Mouse (Mus musculus) right cerebral cortex, postnatal 4 days (tissue): Measurements from ENCODE around the gene Ugt1a5.

Source experiments
- DNase-seq: peaks from one replicate; pipeline ENCODE4 v3.0.0-alpha.2; 2022

Gene Ugt1a5

GRCm38 (mm10) chr1:88245881-88246280 is 80.1 kb downstream of the Ugt1a5 start:
- DNase-seq: no peak

GRCm38 (mm10) chr1:88246386-88246785 is 80.6 kb downstream of the Ugt1a5 start:
- DNase-seq: no peak

GRCm38 (mm10) chr1:88247660-88248059 is 81.8 kb downstream of the Ugt1a5 start:
- DNase-seq: no peak

- no peak for DNase-seq
Measured at GRCm38 (mm10) chr1:88248658-88249057, 82.8 kb downstream of the Ugt1a5 start.

- no peak for DNase-seq
Measured at GRCm38 (mm10) chr1:88249596-88249995, 83.8 kb downstream of the Ugt1a5 start.

- no peak for DNase-seq
Measured at GRCm38 (mm10) chr1:88250023-88250422, 84.2 kb downstream of the Ugt1a5 start.

- no peak for DNase-seq
Measured at GRCm38 (mm10) chr1:88253106-88253505, 87.3 kb downstream of the Ugt1a5 start.

- DNase-seq: no peak
Measured at GRCm38 (mm10) chr1:88253540-88253939, 87.7 kb downstream of the Ugt1a5 start.

GRCm38 (mm10) chr1:88254793-88255465 is 89.1 kb downstream of the Ugt1a5 start:
- DNase-seq: no peak

GRCm38 (mm10) chr1:88255466-88255857 is 89.7 kb downstream of the Ugt1a5 start:
- DNase-seq: no peak

- DNase-seq: no peak
Measured at GRCm38 (mm10) chr1:88255989-88256754, 90.4 kb downstream of the Ugt1a5 start.

GRCm38 (mm10) chr1:88256886-88257663 is 91.3 kb downstream of the Ugt1a5 start:
- DNase-seq: no peak

GRCm38 (mm10) chr1:88257681-88258080 is 91.9 kb downstream of the Ugt1a5 start:
- DNase-seq: no peak

GRCm38 (mm10) chr1:88258361-88258760 is 92.5 kb downstream of the Ugt1a5 start:
- DNase-seq: no peak

GRCm38 (mm10) chr1:88258881-88259642 is 93.2 kb downstream of the Ugt1a5 start:
- DNase-seq: no peak

GRCm38 (mm10) chr1:88259643-88260024 is 93.8 kb downstream of the Ugt1a5 start:
- DNase-seq: no peak

GRCm38 (mm10) chr1:88260114-88260513 is 94.3 kb downstream of the Ugt1a5 start:
- DNase-seq: peak; percentile 60

- DNase-seq: no peak
Measured at GRCm38 (mm10) chr1:88260604-88261377, 95.0 kb downstream of the Ugt1a5 start.

GRCm38 (mm10) chr1:88261706-88262105 is 95.9 kb downstream of the Ugt1a5 start:
- DNase-seq: no peak

GRCm38 (mm10) chr1:88262255-88262654 is 96.4 kb downstream of the Ugt1a5 start:
- DNase-seq: no peak

- no peak for DNase-seq
Measured at GRCm38 (mm10) chr1:88262961-88263360, 97.1 kb downstream of the Ugt1a5 start.

GRCm38 (mm10) chr1:88263778-88264177 is 98.0 kb downstream of the Ugt1a5 start:
- no peak for DNase-seq
